Mouse (Mus musculus): ENCODE measurements around the gene Pacrg.

The Pacrg gene

GRCm38 (mm10) chr17:10498935-10499655, 341.0 kb downstream of the Pacrg start:
- in situ Hi-C loops (cut with MboI; ENCODE audit: low sequenced_read_pairs) = no loop called here

GRCm38 (mm10) chr17:10497781-10498420, 342.2 kb downstream of the Pacrg start:
- in situ Hi-C loops (cut with MboI; ENCODE audit: low sequenced_read_pairs) = no loop called here

- in situ Hi-C loops (cut with MboI; ENCODE audit: low sequenced_read_pairs) = no loop called here
Measured at GRCm38 (mm10) chr17:10496066-10496465, 344.0 kb downstream of the Pacrg start.

- in situ Hi-C loops (cut with MboI; ENCODE audit: low sequenced_read_pairs) = no loop called here
Measured at GRCm38 (mm10) chr17:10495588-10495987, 344.5 kb downstream of the Pacrg start.

- in situ Hi-C loops (cut with MboI; ENCODE audit: low sequenced_read_pairs) = no loop called here
Measured at GRCm38 (mm10) chr17:10493124-10493523, 347.0 kb downstream of the Pacrg start.

- in situ Hi-C loops (cut with MboI; ENCODE audit: low sequenced_read_pairs) = no loop called here
Measured at GRCm38 (mm10) chr17:10490374-10491169, 349.5 kb downstream of the Pacrg start.

GRCm38 (mm10) chr17:10488873-10489272, 351.2 kb downstream of the Pacrg start:
- in situ Hi-C loops (cut with MboI; ENCODE audit: low sequenced_read_pairs) = no loop called here

- in situ Hi-C loops (cut with MboI; ENCODE audit: low sequenced_read_pairs) = no loop called here
Measured at GRCm38 (mm10) chr17:10483945-10484546, 356.1 kb downstream of the Pacrg start.

- in situ Hi-C loops (cut with MboI; ENCODE audit: low sequenced_read_pairs) = no loop called here
Measured at GRCm38 (mm10) chr17:10481081-10481480, 359.0 kb downstream of the Pacrg start.

- in situ Hi-C loops (cut with MboI; ENCODE audit: low sequenced_read_pairs) = no loop called here
Measured at GRCm38 (mm10) chr17:10479020-10479707, 360.9 kb downstream of the Pacrg start.

- in situ Hi-C loops (cut with MboI; ENCODE audit: low sequenced_read_pairs) = no loop called here
Measured at GRCm38 (mm10) chr17:10478377-10478776, 361.7 kb downstream of the Pacrg start.

- in situ Hi-C loops (cut with MboI; ENCODE audit: low sequenced_read_pairs) = no loop called here
Measured at GRCm38 (mm10) chr17:10476807-10477206, 363.3 kb downstream of the Pacrg start.

- in situ Hi-C loops (cut with MboI; ENCODE audit: low sequenced_read_pairs) = no loop called here
Measured at GRCm38 (mm10) chr17:10474972-10475371, 365.1 kb downstream of the Pacrg start.

GRCm38 (mm10) chr17:10473826-10474384, 366.2 kb downstream of the Pacrg start:
- in situ Hi-C loops (cut with MboI; ENCODE audit: low sequenced_read_pairs) = no loop called here

- in situ Hi-C loops (cut with MboI; ENCODE audit: low sequenced_read_pairs) = no loop called here
Measured at GRCm38 (mm10) chr17:10473175-10473574, 366.9 kb downstream of the Pacrg start.

GRCm38 (mm10) chr17:10469874-10470568, 370.1 kb downstream of the Pacrg start:
- in situ Hi-C loops (cut with MboI; ENCODE audit: low sequenced_read_pairs) = no loop called here

- in situ Hi-C loops (cut with MboI; ENCODE audit: low sequenced_read_pairs) = no loop called here
Measured at GRCm38 (mm10) chr17:10467102-10467501, 373.0 kb downstream of the Pacrg start.

GRCm38 (mm10) chr17:10465467-10465866, 374.6 kb downstream of the Pacrg start:
- in situ Hi-C loops (cut with MboI; ENCODE audit: low sequenced_read_pairs) = no loop called here

- in situ Hi-C loops (cut with MboI; ENCODE audit: low sequenced_read_pairs) = no loop called here
Measured at GRCm38 (mm10) chr17:10464700-10465099, 375.4 kb downstream of the Pacrg start.

GRCm38 (mm10) chr17:10463626-10464025, 376.5 kb downstream of the Pacrg start:
- in situ Hi-C loops (cut with MboI; ENCODE audit: low sequenced_read_pairs) = no loop called here
